Mouse (Mus musculus) stomach, embryonic 16.5 days (tissue): ENCODE results near the gene Taok1. TPM values are rescaled to one million over a fixed set of nuclear protein-coding genes. Genes with fewer than 3 reads are reported as not detected.

Source experiments
- ATAC-seq: fragments of 200-750 bp; cut with Nextera tagmentation; 2 replicates; pipeline ENCODE4 v1.8.0; 2017; ENCODE audit warnings: moderate number of reproducible peaks, moderate TSS enrichment; ENCODE audit not compliant: insufficient read depth, low FRiP score
- H3K27ac ChIP-seq: fragments of 300-500 bp; sonication (generic); 2 replicates; pipeline ENCODE4 v1.5.1; 2014; ENCODE audit warnings: low read length
- H3K27me3 ChIP-seq: fragments of 300-500 bp; sonication (generic); 2 replicates; pipeline ENCODE4 v1.6.1; 2014; ENCODE audit warnings: low read length, control low read depth, mixed read lengths; ENCODE audit not compliant: control insufficient read depth, insufficient read depth
- H3K36me3 ChIP-seq: fragments of 300-500 bp; sonication (generic); 2 replicates; pipeline ENCODE4 v1.6.1; 2014; ENCODE audit warnings: low read length; ENCODE audit not compliant: control insufficient read depth, insufficient read depth
- H3K4me1 ChIP-seq: fragments of 300-500 bp; sonication (generic); 2 replicates; pipeline ENCODE4 v1.6.1; 2014; ENCODE audit warnings: low read length, control low read depth, mixed read lengths; ENCODE audit not compliant: control insufficient read depth, insufficient read depth
- H3K4me2 ChIP-seq: fragments of 300-500 bp; sonication (generic); 2 replicates; pipeline ENCODE4 v1.6.1; 2014; ENCODE audit warnings: low read depth, low read length, mixed read lengths
- H3K4me3 ChIP-seq: fragments of 300-500 bp; sonication (generic); replicated peaks from 2 replicates; pipeline ENCODE4 v1.5.1; 2014; ENCODE audit warnings: mild to moderate bottlenecking, low read length
- H3K9ac ChIP-seq: fragments of 300-500 bp; sonication (generic); 2 replicates; pipeline ENCODE4 v1.6.1; 2014; ENCODE audit warnings: low read length
- H3K9me3 ChIP-seq: fragments of 300-500 bp; sonication (generic); replicated peaks from 2 replicates; pipeline ENCODE4 v1.6.1; 2016; ENCODE audit warnings: low read length, control low read depth; ENCODE audit not compliant: control insufficient read depth
- WGBS: fragments of 180-500 bp; shearing (Covaris S2); extraction: QIAGEN DNeasy Blood & Tissue Kit; methylation state at CpG from one replicate; pipeline ENCODE4 v1.1.7; 2014; 5-methylcytosine and 5-hydroxymethylcytosine counted together
- polyA plus RNA-seq: library from polyadenylated mRNA; unstranded; fragments of >200 nt; fragmentation: Nextera tagmentation; extraction: Ambion mirVana; gene quantifications from 2 replicates; pipeline ENCODE4 v1.2.1, GENCODE M21; 2015

The Taok1 gene
- polyA plus RNA-seq, 1 experiment from 2014 or later = 11.5 TPM

DNA sequence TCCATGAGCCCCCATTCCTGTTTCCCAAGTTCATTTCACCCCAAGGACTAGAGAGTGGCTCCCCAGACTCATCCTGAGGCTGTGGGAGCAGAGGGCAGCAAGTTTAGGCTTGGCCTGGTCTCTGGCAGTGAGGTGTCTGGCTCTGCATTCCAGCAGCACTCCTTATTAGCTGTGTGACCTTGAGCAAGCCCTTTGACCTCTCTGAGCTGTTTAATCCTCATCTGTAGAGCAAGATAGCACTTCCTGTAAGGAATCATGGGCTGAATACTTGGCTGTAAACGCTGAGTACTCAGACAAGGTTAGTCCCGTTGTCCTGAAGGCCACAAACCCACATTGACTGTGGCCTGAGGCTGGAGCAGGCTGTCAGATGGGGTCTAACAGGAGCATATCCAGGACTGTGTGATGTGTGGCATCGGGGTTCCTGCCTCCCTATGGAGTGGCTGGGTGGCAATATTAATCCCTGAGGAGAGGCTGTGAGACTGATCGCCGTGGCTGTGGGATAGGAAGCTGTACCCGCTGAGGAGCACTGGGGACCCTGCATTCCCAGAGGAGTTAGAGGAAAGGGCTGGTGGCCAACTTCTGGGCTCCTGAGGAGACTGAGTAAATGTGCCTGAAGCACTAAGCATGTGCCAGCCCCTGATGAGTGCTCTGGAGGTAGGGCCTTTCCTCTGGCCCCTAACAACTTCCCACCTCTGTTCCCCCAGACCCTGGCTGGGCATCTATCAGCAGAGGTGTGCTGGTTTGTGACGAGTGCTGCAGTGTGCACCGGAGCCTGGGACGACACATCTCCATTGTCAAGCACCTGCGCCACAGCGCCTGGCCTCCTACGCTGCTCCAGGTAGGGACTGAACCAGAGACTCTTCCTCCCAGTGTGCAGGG lies 109.1 kb downstream of the Taok1 start:
- Histone ChIP-seq H3K27ac (peak overlapping the region; percentile 41; the same call in 1 of the 2 replicates), H3K4me1 (peaks cover 46% of the 10 kb centered on the region), H3K4me3 (no peak overlapping the region), H3K27me3 (no peaks in the 10 kb centered on the region), H3K9me3 (no peaks in the 10 kb centered on the region), H3K36me3 (0 out of 2 replicates have a peak, but pooled peaks cover 11% of the 10 kb centered on the region), H3K9ac (peak overlapping the region; percentile 35; the same call in 1 of the 2 replicates), H3K4me2 (no peak overlapping the region)
- ATAC-seq = no peak
- 74% methylated on average over 12 of the region's 12 CpGs for WGBS

DNA sequence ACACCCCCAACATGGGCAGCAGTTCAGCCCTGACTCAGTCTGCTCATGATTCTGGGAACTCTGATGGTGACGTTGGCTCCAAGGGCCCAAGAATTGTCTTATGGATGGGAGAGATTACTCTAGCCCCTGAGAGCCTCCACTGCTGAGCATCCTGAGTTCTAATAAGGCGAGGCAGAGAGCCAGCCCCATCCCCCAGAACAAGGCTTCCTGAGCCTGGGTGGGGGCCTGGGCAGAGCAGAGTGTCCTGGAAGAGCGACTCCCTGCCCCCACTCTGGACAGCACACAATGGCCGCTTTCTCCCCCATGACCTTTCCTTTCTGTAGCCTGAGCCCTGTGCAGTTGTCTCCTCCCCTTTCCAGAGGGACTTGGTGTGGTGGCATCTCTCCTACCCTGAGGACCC lies 109.8 kb downstream of the Taok1 start:
- H3K36me3 ChIP-seq = 0 out of 2 replicates have a peak, but pooled peaks cover 11% of the 10 kb centered on the region
- no peak overlapping the region for H3K4me3 ChIP-seq
- H3K9ac ChIP-seq = 0 out of 2 replicates have a peak overlapping the region, but pooled peaks have one; percentile 35
- no peak overlapping the region for H3K4me2 ChIP-seq
- H3K27me3 ChIP-seq = no peaks in the 10 kb centered on the region
- no peak for ATAC-seq
- 59% methylated on average over 4 of the region's 4 CpGs for WGBS
- peak overlapping the region; percentile 41; the same call in 1 of the 2 replicates for H3K27ac ChIP-seq
- H3K4me1 ChIP-seq = peaks cover 46% of the 10 kb centered on the region
- no peaks in the 10 kb centered on the region for H3K9me3 ChIP-seq

DNA sequence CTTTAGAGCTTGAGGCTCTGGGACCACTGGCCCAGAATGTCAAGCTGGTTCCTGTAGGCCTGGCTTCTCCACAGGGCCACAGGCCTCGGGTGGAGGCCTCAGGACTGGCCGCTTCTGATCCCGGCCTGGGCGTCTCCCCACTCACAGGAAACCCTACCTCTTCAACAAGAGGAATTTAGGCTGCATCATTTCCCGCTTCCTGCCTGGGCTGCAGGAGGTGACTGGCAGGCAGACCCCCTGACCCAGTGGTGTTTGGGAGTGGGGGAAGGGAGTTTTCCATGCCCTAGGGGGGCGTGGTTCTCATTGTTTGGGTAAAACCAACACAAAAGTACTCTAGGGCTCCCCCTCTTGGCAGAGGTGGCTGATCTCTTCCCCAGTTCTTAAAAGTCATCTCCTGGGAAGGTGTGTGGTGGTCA lies 110.3 kb downstream of the Taok1 start:
- Histone ChIP-seq H3K27ac (peak overlapping the region; percentile 69), H3K27me3 (no peaks in the 10 kb centered on the region), H3K9me3 (no peaks in the 10 kb centered on the region), H3K4me3 (no peak overlapping the region), H3K4me1 (peaks cover 46% of the 10 kb centered on the region), H3K36me3 (0 out of 2 replicates have a peak, but pooled peaks cover 11% of the 10 kb centered on the region), H3K9ac (0 out of 2 replicates have a peak overlapping the region, but pooled peaks have one; percentile 36), H3K4me2 (0 out of 2 replicates have a peak overlapping the region, but pooled peaks have one; percentile 1)
- 19% methylated on average over 6 of the region's 6 CpGs for WGBS
- no peak for ATAC-seq

DNA sequence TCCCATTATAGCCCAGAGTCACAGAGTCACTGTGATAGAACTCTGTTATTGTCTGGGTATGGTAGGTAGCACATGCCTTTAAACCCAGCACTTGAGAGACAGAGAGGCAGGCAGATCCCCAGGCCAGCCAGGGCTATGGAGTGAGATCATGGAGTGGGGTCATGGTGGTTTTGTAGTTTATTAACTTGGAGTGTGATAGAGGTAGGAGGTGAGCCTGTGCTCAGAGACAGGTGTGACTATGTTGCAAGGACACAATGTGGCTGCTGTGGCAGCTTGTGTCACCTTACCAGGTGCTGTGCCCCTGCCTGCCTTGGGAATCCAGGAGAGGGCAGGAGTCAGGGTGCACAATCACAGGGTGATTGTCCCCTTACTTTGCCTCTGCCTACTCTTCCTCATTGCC lies 112.1 kb downstream of the Taok1 start:
- H3K9ac ChIP-seq = 0 out of 2 replicates have a peak overlapping the region, but pooled peaks have one; percentile 1

DNA sequence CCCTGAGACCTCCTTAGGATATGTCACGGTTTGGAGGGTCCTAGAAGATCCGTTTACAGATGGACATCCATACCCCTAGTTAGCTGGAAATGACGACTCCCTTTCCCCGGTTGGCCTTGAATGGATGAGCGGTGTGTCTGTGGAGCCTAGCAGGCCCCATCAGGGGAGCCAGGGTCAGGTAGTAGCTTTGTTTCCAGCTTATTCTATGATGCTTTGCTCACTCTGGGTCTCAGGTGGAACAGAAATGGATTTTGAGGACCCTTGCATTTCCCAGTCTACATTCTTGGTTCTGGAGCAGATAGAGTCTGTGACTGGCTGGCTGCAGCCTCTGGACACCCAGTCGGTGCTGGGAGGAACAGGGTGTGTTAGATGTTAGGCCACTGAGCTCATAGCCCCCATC lies 112.8 kb downstream of the Taok1 start:
- Histone ChIP-seq H3K4me3 (peak overlapping the region; percentile 79), H3K27me3 (no peaks in the 10 kb centered on the region), H3K36me3 (0 out of 2 replicates have a peak, but pooled peaks cover 3% of the 10 kb centered on the region), H3K9me3 (no peaks in the 10 kb centered on the region), H3K9ac (peak overlapping the region; percentile 96), H3K27ac (no peak overlapping the region), H3K4me2 (peak overlapping the region; percentile 81), H3K4me1 (peaks cover 64% of the 10 kb centered on the region)
- WGBS = 64% methylated on average over 6 of the region's 6 CpGs
- no peak for ATAC-seq

More for the DNA sequence above, 112.1 kb downstream of the Taok1 start:
- H3K9me3 ChIP-seq = no peaks in the 10 kb centered on the region
- H3K4me2 ChIP-seq = no peak overlapping the region
- 0 out of 2 replicates have a peak, but pooled peaks cover 4% of the 10 kb centered on the region for H3K36me3 ChIP-seq
- no peaks in the 10 kb centered on the region for H3K27me3 ChIP-seq
- H3K4me1 ChIP-seq = peaks cover 58% of the 10 kb centered on the region
- no peak overlapping the region for H3K4me3 ChIP-seq
- peak overlapping the region; percentile 66; the same call in 1 of the 2 replicates for H3K27ac ChIP-seq
- ATAC-seq = no peak

DNA sequence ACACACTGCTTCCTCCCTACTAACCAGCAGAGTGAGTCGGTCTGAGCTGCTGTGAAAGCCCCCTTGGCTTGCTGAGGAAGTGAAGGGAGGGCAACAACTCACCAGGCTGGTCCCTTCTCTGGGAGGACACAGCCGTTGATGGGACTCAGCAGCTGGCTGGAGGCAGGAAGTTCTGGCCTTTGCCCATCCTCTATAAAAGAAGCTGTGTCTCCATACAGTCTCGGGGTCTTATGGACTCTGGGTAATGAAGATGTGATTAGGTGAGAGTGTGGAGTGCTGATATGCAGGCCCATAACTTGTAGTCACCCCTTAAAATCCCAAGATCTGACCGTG lies 113.3 kb downstream of the Taok1 start:
- Histone ChIP-seq H3K27ac (peak overlapping the region; percentile 89), H3K4me3 (peak overlapping the region; percentile 79), H3K9ac (peak overlapping the region; percentile 96), H3K9me3 (no peaks in the 10 kb centered on the region), H3K27me3 (no peaks in the 10 kb centered on the region), H3K4me2 (peak overlapping the region; percentile 81), H3K4me1 (peaks cover 64% of the 10 kb centered on the region), H3K36me3 (0 out of 2 replicates have a peak, but pooled peaks cover 1% of the 10 kb centered on the region)
- WGBS = 26% methylated on average over 4 of the region's 4 CpGs
- ATAC-seq = no peak

DNA sequence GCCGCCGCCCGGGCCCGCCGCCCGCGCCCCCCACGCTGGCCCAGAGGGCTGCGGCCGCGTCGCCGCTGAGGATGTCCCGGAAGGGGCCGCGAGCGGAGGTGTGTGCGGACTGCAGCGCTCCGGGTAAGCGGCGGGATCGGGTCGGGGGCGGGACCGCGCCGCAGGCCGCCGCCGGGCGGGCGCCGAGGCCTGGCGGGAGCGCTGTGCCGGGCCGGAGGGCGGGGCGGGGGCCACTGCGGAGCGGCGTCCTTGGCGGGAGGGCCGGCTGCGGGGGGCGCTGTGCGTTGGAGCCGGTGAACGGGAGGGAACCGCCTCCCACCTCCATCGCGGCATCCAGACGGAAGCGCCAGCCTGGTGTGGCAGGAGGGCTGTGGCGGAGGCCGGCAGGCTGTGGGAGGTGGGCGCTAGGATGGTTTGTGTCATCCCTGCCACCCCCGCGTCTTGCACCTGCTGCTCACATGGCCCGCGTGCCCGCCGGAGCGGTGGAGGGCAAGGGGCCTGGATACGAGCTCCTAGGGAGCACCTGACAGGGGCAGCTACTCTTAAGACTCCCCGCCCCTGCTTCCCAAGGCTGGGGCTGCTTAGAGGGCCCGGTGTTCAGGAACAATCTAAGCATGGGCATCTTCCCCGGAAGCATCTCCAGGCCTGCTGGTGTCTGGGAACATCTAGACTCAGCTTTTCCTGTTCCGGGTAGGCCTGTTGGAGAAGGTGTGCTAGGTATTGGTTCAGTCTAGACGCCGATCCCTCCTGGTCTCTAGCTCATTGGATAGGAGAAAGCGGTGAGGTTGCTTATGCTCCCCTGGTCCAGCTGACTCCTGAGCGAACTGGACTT lies 113.9 kb downstream of the Taok1 start, which contains the start of gene Git1:
Gene Git1, plus strand, starts transcription at position 51 of the 832 bp plus-strand sequence.
- no peak for ATAC-seq
- H3K4me2 ChIP-seq = peak within 1 kb of the TSS; percentile 89
- no peaks in the 10 kb centered on the region for H3K9me3 ChIP-seq
- H3K4me1 ChIP-seq = peaks cover 66% of the 10 kb centered on the region
- WGBS = under 1% methylated on average over 72 of the region's 74 CpGs
- H3K9ac ChIP-seq = peak within 1 kb of the TSS; percentile 96
- peak within 1 kb of the TSS; percentile 79 for H3K4me3 ChIP-seq
- H3K36me3 ChIP-seq = no peaks in the 10 kb centered on the region
- no peaks in the 10 kb centered on the region for H3K27me3 ChIP-seq
- H3K27ac ChIP-seq = peak within 1 kb of the TSS; percentile 89

DNA sequence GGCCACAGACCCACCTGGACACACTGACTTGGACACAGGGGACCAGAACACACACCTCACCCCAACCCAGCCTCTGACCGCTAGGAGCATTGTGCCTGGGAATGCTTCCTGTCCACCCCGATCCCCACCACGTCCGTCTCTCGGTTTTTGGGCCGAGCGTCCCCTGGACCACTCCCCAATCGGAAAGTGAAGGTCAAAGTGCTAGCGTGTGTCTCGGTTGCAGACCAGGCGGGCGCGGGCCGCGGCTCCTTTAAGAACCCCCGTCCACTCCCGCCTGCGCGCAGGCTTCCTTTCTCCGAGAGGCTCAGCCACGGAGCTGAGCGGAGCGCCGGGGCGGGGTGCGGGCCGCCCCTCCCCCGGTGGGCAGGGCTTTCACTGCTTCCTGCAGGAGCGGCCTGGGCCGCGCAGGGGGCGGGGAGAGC lies 114.7 kb downstream of the Taok1 start:
- H3K9me3 ChIP-seq = no peaks in the 10 kb centered on the region
- WGBS = 1% methylated on average over 31 of the region's 32 CpGs
- no peaks in the 10 kb centered on the region for H3K27me3 ChIP-seq
- H3K4me2 ChIP-seq = peak overlapping the region; percentile 89
- H3K27ac ChIP-seq = peak overlapping the region; percentile 89
- H3K4me1 ChIP-seq = peaks cover 63% of the 10 kb centered on the region
- H3K9ac ChIP-seq = peak overlapping the region; percentile 96
- peak; percentile 79 for ATAC-seq
- H3K36me3 ChIP-seq = no peaks in the 10 kb centered on the region
- H3K4me3 ChIP-seq = peak overlapping the region; percentile 79
